Mouse (Mus musculus) gastrocnemius, adult 8-10 months (tissue): Measurements from ENCODE around the gene Sox5. TPM values are rescaled to one million over a fixed set of nuclear protein-coding genes. Genes with fewer than 3 reads are reported as not detected.

Experiments
- DNase-seq, 2 experiments: peaks; one replicate each; pipeline ENCODE4 v3.0.0; 2022; ENCODE audit warnings: low spot score in 2 of 2
- total RNA-seq, 4 experiments: library from RNA; stranded (reverse); gene quantifications; 2 replicates each; pipeline ENCODE4 v1.2.4; 2022

The Sox5 gene
- total RNA-seq, 4 experiments from 2014 or later = 0.83 to 2.4 (median 0.96) TPM

DNA sequence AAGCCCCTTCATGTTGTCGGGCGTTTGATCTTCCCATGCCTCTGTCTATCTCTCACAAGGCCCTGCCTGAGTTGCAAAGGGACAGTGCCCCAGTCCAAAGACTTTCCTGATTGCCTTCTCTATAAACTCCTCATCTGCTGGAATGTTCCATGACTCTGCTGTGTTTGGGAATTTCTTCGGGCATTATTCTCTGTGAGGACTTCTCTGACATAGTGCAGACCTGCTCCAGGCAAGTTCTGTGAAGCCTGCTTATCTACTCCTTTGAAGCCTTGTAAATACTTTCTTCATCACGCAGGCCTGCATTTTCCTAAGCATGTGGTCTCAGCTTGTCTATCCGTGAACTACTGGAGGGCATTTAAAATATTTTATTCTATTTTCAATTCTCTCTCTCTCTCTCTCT is 914.7 kb downstream of the Sox5 start:
- no peak for DNase-seq

DNA sequence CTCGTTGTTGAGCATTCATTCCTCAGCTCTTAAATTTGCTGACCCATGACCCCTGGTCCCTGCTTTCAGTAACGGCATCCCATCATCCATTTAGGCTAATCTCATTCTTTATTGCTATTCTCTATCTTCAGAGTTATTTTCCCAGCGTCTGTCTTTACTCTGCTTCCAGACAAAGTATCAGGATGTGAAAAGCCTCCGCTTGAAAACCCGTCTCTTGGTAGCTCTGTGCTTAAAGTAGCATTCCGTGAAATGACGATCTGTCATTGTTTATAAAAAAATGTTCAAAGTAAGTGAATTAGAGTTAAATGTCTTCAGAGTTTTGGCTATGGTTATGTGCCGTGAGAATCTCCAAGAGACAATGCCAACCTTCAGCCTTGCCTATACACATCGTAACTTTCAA is 915.2 kb downstream of the Sox5 start:
- DNase-seq = no peak

- DNase-seq = no peak
Observed at GRCm38 (mm10) chr6:143862611-143863110, 919.1 kb downstream of the Sox5 start.

DNA sequence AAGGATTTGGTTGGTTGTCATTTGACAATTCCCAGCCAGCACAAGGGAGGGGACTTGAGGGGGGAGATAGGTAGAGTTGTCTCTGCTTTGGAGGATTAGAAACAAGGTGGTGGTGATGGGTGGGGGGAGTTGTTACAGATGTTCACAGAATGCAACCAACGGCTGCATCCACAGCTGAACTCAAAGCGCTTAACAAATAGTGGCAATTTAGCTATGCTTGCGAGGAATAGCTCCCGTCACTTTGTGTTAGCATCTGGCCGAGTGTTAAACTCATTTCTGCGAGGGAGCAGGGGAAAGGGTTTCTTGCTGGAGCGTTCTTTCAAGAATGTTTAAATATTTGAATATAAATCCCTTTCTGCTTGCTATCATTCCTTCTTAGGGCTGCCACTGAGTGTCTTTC is 921.7 kb downstream of the Sox5 start:
- no peak for DNase-seq

GRCm38 (mm10) chr6:143859535-143859934 is 922.2 kb downstream of the Sox5 start:
- DNase-seq = no peak

DNA sequence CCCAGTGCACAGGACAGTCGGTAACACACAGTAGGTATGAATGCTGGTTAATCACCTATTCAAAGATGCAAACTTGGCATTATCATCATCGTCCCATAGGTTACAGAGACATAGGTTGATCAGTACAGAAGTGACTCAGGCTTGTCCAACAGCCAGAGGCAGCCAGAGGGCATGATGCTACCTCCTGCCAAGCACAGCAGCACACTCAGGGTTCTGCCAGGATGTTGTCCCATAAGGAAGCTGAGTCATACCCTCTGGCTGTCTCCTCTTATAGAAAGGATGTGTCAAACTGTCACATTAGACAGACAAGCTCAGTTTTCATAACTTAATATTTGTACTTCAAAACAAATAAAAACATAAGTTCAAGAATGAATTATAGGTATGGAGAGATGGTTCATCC is 923.2 kb downstream of the Sox5 start:
- DNase-seq = no peak

DNA sequence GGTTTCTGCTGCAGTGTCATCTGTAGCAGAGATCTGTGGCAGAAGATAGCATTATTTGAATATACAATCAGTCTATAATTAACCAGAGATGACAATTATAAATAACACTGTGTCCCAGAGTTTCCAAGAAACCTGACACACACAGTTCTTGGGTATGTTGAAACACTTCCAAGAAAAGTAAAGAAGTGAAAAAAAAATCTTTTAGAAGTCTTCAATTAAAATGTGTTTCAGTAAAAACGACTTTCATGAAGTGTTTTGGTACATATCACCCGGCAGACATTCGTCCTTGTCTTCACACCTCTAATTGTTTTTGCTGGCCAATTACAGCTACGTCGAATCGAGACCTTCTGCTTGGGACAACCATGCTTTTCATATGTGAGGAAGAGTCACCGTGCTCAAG is 924.4 kb downstream of the Sox5 start:
- no peak for DNase-seq

- no peak for DNase-seq
Observed at GRCm38 (mm10) chr6:143855421-143855820, 926.4 kb downstream of the Sox5 start.

- DNase-seq = no peak
Observed at GRCm38 (mm10) chr6:143854031-143854430, 927.7 kb downstream of the Sox5 start.

DNA sequence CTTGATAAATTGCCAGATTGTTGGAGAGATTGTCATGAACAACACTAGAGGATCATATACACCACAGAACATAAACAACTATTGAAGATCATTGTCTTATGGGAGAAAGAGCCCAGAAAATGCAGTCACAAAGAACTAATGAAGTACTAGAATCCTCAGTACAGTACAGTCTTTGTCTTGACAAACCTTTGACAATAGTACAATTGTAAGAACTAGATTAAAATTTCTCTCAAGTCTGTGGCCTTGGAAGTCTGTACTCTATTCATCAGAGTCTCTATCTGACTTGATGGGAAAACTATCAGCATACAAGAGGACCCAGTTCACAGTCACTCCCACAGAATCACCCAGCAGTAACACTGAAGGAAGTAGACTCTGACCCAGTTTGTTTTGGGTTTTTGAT is 936.0 kb downstream of the Sox5 start:
- DNase-seq = no peak

DNA sequence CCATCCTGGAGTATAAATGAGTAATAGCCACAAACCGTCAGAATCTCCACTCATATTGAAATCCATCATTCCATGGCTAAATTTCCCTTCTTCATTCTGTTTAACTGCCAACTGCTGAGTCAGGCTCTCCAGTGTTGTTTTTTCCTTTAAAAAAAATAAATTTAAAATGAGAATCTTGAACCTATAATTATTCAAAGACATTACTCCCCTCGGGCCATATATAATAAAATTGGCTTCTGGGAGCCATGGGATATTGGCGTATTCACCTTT is 937.1 kb downstream of the Sox5 start:
- DNase-seq = no peak

DNA sequence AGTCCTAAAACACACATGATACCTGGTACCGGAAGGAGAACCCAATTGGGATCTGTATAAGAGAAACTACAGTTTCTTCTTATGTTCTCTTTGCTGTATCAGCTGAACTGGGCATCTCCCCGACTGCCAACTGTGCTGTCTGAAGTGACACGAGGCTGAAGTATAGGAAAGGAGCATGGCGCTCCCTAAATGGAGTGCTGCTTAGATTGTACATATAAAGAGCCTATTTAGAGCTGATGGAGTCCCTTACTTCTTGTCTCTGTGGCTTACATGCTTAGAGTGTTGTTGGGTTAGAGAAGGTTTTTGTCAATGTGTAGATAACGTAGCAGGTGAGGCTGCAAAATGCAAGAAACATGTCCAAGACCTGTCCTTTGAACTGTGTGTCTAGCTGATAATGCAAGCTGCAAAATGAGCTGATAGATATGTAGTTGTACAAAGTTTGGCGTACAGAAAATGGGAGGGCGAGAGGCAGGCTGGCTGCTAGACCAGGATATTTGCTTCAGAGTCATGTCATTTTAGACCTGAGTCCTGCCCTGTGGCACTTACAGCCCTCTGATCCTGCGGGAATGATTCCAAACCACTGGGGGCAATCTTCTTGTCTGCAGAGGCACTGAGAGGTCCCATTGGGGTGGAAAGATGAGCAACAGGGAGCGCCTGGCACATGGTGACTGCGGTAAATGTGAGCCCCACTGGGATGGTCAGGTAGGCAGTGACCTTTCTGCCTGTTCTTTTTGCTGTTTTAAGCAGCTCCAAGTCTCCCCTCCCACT is 937.7 kb downstream of the Sox5 start:
- DNase-seq = no peak

GRCm38 (mm10) chr6:143841954-143842353 is 939.8 kb downstream of the Sox5 start:
- no peak for DNase-seq

DNA sequence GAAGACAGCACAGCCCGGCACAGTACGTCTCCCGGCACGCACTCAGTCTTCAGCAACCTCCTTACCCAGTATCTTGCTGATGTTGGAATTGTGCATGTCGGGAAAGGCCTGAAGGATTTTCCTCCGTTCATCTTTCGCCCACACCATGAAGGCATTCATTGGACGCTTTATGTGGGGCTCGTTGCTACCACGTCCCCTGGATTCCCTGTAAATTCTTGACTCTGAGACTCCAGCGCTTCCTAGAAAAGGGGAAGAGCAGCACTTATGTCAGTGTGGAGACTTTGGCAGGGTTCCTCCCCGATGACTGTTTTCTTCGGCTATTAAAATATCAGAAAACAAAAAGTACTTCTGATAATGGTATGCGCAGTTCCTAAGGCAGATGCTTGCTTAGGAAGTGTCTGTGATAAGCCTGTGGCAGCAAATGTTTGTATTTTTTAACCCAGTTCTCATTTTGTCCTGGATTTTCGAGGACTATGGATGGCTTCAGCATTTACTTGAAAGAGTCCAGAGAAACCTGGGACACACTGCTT is 940.6 kb downstream of the Sox5 start:
- DNase-seq = no peak

DNA sequence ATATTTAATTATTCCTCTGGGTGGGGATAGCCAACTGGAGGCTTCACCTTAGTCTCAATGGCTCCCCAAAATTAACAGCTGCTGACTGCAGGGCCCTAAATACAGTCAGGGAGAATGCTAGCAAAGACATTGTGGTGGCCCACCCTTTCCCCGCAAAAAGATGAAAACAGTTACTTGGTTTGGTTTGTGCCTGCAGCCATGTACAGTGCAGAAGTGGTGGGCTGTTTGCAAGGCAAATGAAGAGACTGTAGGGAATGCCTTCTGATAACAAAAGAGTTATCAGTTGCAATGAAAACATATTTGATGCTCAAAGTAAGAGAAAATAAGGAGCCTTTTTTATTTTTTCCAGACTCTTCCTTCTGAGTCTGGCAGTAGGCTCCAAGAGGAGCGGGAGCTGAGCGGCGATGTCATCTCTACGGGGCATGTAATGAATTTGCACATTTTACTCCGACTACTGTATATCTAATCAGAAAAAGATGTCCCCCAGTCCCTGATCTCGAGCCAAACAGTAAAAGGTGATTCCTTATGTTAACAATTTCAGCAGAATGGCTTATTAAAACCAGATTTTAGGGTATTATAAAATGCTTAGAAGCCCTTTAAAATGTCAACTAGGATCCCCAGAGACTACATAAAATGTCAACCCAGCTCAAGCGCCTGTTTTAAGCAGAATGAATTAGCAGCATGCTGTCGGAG is 943.2 kb downstream of the Sox5 start:
- DNase-seq = no peak

DNA sequence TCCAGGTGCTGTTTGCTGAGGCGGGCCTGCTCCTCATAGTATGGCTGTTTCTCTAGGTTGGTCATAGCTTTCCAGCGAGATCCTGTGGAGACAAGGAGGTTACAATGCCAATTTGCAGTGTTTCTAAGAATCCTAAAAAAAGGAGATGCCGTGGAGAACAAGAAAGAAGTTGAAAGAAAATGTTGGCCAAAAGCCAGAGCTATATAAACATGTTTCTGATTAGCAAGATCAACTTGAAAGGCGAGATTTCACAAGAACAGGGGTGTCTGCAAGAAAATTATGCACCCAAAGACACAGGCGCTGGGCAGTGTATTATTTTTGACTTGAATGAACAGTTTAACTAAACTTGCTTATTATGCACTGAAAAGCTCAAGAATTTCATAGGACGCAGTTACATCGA is 946.4 kb downstream of the Sox5 start:
- no peak for DNase-seq

DNA sequence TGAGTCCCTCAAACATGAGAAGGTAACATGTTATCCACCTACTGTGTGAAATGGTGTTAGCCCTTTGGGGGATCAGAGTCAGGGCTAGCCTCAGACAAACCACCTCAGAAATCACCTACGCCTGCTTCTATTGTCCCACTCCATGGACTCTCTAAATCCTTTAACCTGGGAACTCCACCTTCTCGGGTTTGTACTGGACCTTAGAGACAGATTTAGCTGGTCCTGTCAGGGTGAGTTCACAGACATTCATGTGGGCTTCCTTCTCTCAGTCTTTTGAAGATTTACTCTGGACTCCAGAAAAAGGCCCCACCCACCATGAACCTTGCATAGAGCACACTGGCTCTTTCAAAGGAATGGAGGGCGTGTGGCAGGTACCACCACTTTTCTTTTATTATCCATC is 947.8 kb downstream of the Sox5 start:
- DNase-seq = no peak

DNA sequence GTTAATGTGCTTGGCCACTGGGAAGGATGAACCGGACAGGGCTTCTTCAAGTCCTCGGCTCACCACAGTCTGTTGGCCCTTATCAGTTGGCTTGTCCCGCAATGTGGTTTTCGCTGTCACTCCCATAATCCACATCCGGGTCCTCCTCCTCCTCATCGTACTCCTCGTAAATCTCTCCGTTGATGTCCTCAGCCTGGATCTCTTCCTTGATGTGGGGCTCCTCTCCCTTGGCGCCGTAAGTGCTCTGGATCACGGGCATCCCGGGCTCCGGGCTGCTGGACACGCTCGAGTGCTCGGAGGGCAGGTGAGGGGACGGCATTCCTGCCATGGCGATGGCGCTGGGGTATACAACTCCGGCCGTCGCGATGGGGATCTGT is 948.6 kb downstream of the Sox5 start:
- no peak for DNase-seq

GRCm38 (mm10) chr6:143832483-143833181 is 949.1 kb downstream of the Sox5 start:
- no peak for DNase-seq

GRCm38 (mm10) chr6:143831246-143831645 is 950.5 kb downstream of the Sox5 start:
- no peak for DNase-seq

DNA sequence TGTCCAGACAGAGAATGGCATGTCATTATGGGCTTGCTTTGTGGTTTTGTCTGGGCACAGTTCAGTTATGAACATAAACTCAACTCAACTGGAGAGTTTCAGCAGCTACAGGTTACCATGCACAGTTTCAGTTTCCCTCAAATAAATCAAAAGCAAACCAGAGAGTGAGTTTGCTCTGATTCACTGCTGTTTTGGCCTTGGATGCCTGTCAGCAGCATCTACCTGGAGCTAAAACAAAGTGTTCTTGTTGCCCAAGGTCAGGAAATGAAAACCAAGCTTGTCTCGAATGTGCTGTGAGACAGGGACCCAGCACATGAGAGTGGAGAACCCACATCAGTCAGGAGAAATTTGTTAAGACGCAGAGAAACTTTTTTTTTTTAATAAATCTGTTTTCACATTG is 951.6 kb downstream of the Sox5 start:
- DNase-seq = no peak

DNA sequence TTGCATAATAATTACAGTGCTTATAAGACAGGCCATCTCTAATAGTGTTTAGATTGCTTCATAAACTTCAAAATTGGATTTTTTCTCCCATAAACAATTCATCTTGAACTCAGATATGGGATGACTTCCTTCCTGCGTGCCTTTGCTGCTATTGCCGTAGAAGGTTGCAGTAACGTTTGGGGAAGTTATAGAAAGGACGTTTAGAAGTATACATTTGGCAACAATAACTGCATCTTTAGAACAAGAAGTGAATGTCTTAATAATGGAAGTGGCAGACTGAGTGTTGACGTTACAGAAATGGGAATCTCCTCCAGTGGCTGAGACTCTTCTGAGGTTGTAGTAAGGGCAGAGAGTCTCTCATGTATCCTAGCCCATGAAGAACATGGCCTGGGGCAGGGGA is 955.0 kb downstream of the Sox5 start:
- DNase-seq = no peak
